ENCODE assay signal across 1 mouse cellular context in the genomic region with DNA sequence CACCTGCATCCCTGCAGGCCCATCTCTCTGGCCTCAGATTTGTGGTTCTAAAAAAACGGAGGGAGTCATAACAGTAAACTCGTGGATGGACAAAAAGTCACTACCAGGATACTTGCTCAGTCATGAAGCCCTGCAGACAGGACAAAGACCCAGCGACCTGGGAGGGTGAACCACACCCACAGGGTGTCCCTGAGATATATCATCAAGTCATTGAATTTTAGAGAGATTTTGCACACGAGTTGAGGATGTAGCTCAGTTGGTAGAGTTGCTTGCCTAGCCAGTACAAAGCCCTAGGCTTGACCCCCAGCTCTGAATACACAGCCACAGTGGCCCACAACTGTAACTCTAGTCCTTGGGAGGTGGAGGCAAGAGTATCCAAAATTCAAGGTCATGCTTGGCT.
TF ChIP-seq lines count a peak whose summit lies in the region.

No protein-coding gene starts in this region.

TF ChIP-seq in ES-E14, 5 proteins besides CTCF, POLR2A, EP300 and RAD21 (continued from another document):
- TF ChIP-seq HCFC1 (IDR thresholded peaks at IDR 0.05; ENCODE audit: borderline replicate concordance, insufficient read depth, low read length), result no peak
- TF ChIP-seq MAFK (IDR thresholded peaks at IDR 0.05; ENCODE audit: insufficient read depth, low read depth, low read length), result no peak
